Mouse (Mus musculus) neural tube, postnatal 0 days (tissue): ENCODE data around the gene Tmem203. TPM values are rescaled to one million over a fixed set of nuclear protein-coding genes. Genes with fewer than 3 reads are reported as not detected.

Source experiments
- polyA plus RNA-seq: library from polyadenylated mRNA; unstranded; fragments of >200 nt; fragmentation: Nextera tagmentation; extraction: Ambion mirVana; gene quantifications from 2 replicates; pipeline ENCODE4 v1.2.1, GENCODE M21; 2015

Tmem203 gene
- 23.8 and 25.9 TPM in 2 replicates for polyA plus RNA-seq

GRCm38 (mm10) chr2:25255284-25255779 is at the start of gene Tmem203:
Gene Tmem203 (plus strand): TSS chr2:25255439.

DNA sequence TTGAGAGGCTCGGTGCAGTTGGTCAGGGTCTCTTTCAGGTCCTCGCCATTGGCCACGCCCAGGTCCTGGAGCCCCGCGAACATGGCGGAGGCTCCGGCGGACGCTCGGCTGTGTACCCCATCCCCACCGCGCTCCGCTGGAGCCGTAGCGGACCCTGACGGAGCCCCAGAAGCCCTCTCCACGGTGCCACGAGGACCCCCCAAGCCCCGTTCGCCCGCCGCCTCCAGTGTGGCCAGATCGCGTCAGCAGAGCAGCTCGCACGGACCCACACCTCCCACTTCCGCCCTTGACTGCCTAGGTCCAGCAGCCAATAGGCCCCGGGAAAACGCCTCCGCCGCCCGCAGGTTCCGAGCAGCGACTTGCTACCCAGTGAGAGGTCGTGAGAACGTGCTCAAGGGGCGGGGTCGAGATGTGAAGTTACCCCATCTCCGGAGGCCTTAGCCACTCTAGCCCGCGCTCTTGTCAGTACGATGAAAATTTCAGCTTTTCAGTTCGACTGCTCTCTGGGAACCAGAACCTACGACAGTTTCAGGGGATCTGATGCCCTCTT is 44.0 kb upstream of the Tmem203 start, which contains the start of gene Nelfb:
Nelfb (minus strand) TSS at position 369 of the 550 bp plus-strand sequence.

GRCm38 (mm10) chr2:25214444-25214843 is 40.8 kb upstream of the Tmem203 start, which contains the start of gene Stpg3:
Gene Stpg3 (minus strand): TSS chr2:25214637.

DNA sequence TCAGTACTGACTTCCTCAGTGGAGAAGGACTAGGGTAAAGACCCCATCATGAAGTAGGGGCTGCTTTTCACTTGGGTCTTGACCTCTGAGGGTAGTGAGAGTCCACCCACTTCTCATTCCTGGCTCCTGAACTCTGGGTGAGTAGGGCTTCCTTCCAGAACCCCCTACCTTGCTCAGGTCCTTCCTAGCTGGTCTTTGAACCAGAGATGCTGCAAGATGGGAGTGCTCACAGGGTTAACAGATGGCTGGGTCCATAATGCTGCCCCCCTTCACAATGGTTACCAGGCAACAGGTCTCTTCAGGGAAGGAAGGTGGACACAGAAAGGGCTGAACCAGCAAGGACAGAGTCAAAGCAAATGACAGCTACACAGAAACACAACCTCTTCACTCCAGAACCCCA is 36.8 kb upstream of the Tmem203 start, which contains the start of gene Fam166a:
Fam166a (plus strand) TSS at position 301 of the 400 bp plus-strand sequence.

GRCm38 (mm10) chr2:25224492-25224765 is 30.8 kb upstream of the Tmem203 start, which contains the start of gene Tubb4b:
Gene Tubb4b (minus strand): TSS chr2:25224702.

DNA sequence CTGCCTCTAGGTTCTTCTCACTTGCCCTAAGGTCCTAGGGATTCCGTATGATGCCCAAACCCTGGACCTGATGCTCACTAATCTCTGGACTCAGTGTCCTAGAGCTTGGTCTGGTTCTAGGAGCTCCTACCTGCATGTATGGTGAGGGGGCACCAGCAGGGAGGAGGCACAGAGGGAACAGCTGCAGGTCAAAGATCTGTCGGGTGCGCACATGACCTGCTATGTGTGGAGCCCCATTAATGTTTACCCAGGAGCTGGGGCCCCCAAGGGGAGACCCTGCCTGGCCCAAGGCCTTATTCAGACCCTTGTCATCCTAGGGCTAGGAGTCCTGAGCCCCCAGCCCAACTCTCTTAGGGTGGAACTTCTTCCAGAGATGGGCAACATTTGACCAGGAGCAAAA is 21.2 kb upstream of the Tmem203 start, which contains the start of gene Slc34a3:
Slc34a3 (minus strand) TSS at position 315 of the 400 bp plus-strand sequence.

GRCm38 (mm10) chr2:25236614-25237013 is 18.6 kb upstream of the Tmem203 start, which contains the start of gene Rnf224:
Gene Rnf224 (minus strand): TSS chr2:25236787.

DNA sequence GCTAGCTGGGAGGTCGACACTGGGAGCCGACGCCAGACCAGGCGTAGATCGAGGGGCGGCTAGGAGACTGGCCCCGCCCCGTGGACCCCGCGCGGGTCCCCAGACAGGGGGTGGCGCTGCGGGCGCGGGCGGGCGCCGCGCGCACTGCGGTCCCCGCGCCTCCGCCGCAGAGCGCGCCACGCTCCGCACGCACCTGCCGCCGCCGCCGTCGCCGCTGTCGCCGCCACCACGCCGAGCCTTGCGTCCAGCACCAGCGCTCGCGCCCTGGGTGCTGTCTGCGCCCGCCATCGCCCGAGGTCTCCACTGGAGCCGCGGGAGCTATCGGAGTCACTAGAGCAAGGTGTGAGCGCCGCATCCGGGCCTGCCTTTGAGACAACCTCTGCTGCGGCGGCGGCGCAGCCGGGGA is 13.1 kb upstream of the Tmem203 start, which contains the start of the genes Rnf208 and Cysrt1:
Rnf208 (plus strand) TSS at position 155 of the 406 bp plus-strand sequence.
Cysrt1 (minus strand) TSS at position 352 of the 406 bp plus-strand sequence.

DNA sequence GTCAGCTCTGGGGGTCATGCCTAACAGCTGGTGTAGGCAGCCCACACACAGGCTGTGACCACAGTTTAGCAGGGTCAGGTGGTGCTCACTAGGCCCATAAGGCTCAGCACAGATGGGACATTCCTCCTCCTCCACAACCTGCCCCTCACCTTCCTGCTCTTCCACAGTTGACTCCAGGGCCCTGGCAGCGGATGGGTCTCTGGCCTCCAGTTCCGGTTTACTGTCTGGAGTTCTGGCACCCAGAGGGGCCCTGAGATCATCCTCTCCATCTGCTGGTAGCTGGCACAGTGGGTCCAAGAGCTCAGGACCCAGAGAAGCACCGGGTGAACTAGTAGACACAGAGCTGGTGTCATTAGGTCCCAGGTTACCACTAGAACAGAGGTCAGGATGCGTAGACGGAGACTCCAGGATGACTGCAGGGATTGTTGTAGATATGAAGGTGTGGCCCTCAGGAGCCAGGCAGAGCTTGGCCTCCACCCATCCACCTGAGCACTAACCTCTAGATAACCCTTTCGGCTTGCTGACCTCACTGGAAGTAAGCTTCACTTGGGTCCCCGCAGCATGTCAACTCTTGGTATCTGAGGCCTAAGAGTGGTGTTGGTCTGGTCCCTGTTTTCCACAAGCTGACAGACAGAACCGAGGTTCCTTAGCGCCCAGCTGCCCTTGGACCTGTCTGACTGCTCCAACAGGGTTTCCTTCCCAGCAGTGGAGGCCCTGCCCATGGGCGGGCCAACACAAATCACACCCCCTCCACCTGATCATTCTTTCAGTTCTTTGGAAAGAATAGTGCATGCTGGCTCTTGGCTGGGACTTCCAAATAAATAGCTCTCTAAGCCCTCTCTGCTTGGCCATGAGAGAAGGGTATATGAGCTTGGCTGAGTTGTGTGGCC is 8.8 kb upstream of the Tmem203 start, which contains the start of gene AL732309.1:
AL732309.1 (minus strand) TSS at position 681 of the 890 bp plus-strand sequence.

GRCm38 (mm10) chr2:25262291-25262767 is 7.1 kb downstream of the Tmem203 start, which contains the start of gene Tprn:
Gene Tprn (plus strand): TSS chr2:25262618.

DNA sequence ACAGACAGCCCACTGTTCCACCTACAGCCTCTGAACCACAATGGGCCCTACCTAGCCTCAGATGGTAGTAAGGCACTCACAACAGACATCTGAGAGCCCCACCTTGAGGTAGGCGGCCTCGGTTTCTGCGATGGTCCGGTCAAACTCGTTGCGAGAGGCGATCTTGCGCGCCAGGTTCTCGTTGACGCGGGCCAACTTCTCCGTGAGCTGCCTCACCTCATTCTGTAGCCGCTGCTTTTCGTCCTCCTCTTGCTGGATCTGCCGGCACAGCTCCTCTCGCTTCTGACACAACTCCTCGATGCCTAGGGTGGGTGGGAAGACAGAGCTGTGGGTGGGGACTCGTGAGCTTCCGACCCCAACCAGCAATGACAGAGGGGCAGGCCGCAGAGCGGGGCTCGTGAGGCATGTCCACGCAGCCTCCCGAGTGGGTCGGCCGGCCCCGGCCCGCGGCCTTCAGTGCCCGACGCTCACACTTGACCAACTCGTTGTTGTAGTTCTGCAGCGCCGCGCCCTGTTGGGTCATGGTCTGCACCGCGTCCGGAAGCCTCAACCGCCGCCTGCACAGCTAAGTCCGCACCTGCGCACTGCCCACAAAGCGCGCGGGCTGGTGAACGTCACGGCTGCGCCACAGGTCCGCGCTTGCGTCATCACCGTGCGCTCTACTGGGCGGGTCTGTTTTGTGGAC is 16.7 kb downstream of the Tmem203 start, which contains the start of the genes Ssna1 and Anapc2:
Ssna1 (minus strand) TSS at position 612 of the 685 bp plus-strand sequence.
Anapc2 (plus strand) TSS at position 652 of the 685 bp plus-strand sequence.

DNA sequence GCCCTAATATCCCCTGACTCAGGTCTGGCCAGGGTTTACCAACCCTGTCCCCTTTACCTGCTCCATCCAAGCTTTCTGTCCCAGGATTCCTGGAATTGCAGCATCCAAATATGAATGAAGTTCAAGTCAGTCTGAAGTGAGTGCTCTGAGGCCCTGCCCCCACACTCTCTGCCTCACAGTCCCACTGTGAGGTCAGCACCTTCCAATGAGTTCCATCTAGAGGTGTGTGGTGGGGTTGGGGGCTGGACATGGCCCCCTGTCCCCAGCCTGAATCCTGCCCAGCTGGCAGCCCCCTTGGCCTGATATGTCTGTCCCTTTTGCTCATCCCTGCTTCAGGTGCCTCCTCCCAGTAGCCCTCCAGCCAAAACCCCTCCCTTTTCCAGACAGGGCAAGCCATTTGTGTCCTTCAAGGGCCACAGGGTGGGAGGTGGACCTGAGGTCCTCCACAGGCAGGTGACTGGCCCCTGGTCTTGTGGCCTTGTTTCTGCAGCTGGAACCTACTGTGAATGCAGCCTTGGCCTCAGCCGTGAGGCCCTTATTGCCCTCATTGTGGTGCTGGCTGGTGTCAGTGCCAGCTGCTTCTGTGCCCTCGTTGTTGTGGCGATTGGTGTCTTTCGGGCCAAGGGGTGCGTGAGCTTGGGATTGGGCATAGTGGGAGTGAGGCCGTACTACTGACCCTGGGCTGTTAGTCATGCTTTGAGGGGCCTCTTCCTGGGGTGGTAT is 32.8 kb downstream of the Tmem203 start, which contains the start of gene Tmem210:
Tmem210 (plus strand) TSS at position 219 of the 723 bp plus-strand sequence.

GRCm38 (mm10) chr2:25289651-25290050 is 34.4 kb downstream of the Tmem203 start, which contains the start of gene Lrrc26:
Gene Lrrc26 (plus strand): TSS chr2:25289915.

Other genes with a start within 250 kb of the Tmem203 start
- gene Nsmf, start 201.1 kb upstream of the Tmem203 start, polyA plus RNA-seq: 160 and 185 TPM in 2 replicates
- not detected in 2 replicates for gene Entpd8, start 175.1 kb upstream of the Tmem203 start, polyA plus RNA-seq
- gene Noxa1, start 160.3 kb upstream of the Tmem203 start, polyA plus RNA-seq: not detected in 2 replicates
- gene Nrarp, start 74.7 kb upstream of the Tmem203 start, polyA plus RNA-seq: 15.8 TPM in 2 replicates
- 1.7 and 2.2 TPM in 2 replicates for gene Tor4a, start 58.6 kb upstream of the Tmem203 start, polyA plus RNA-seq
- gene Nelfb, start 44.0 kb upstream of the Tmem203 start, polyA plus RNA-seq: 73.6 and 78.9 TPM in 2 replicates
- gene Stpg3, start 40.8 kb upstream of the Tmem203 start, polyA plus RNA-seq: 0.12 TPM in 1 of 2 replicates, not detected in the other
- 0.53 TPM in 1 of 2 replicates, not detected in the other for gene Fam166a, start 36.7 kb upstream of the Tmem203 start, polyA plus RNA-seq
- 538 and 555 TPM in 2 replicates for gene Tubb4b, start 30.7 kb upstream of the Tmem203 start, polyA plus RNA-seq
- not detected in 2 replicates for gene Slc34a3, start 21.1 kb upstream of the Tmem203 start, polyA plus RNA-seq
- gene Rnf224, start 18.7 kb upstream of the Tmem203 start, polyA plus RNA-seq: not detected in 2 replicates
- gene Rnf208, start 13.2 kb upstream of the Tmem203 start, polyA plus RNA-seq: 233 and 275 TPM in 2 replicates
- 0.18 TPM in 1 of 2 replicates, not detected in the other for gene Cysrt1, start 13.0 kb upstream of the Tmem203 start, polyA plus RNA-seq
- 2.6 and 3.2 TPM in 2 replicates for gene AL732309.1, start 8.6 kb upstream of the Tmem203 start, polyA plus RNA-seq
- gene Tprn, start 7.2 kb downstream of the Tmem203 start, polyA plus RNA-seq: 15.4 and 16.4 TPM in 2 replicates
- gene Ssna1, start 17.0 kb downstream of the Tmem203 start, polyA plus RNA-seq: 166 and 169 TPM in 2 replicates
- 86.3 and 90.8 TPM in 2 replicates for gene Anapc2, start 17.0 kb downstream of the Tmem203 start, polyA plus RNA-seq
- 0.34 TPM in 1 of 2 replicates, not detected in the other for gene Tmem210, start 32.7 kb downstream of the Tmem203 start, polyA plus RNA-seq
- gene Lrrc26, start 34.5 kb downstream of the Tmem203 start, polyA plus RNA-seq: 0.13 and 0.38 TPM in 2 replicates
- 89.6 and 112 TPM in 2 replicates for gene Grin1, start 63.7 kb downstream of the Tmem203 start, polyA plus RNA-seq
- gene Man1b1, start 76.9 kb downstream of the Tmem203 start, polyA plus RNA-seq: 46.6 and 48.4 TPM in 2 replicates
- 20.6 and 20.9 TPM in 2 replicates for gene Dpp7, start 100.9 kb downstream of the Tmem203 start, polyA plus RNA-seq
- gene Uap1l1, start 110.2 kb downstream of the Tmem203 start, polyA plus RNA-seq: 19.7 and 22.7 TPM in 2 replicates
- 16.8 and 18.2 TPM in 2 replicates for gene Sapcd2, start 116.9 kb downstream of the Tmem203 start, polyA plus RNA-seq
- 15.6 and 17.4 TPM in 2 replicates for gene Entpd2, start 140.4 kb downstream of the Tmem203 start, polyA plus RNA-seq
- 405 and 457 TPM in 2 replicates for gene Npdc1, start 143.9 kb downstream of the Tmem203 start, polyA plus RNA-seq
- 0.30 and 0.41 TPM in 2 replicates for gene Fut7, start 167.8 kb downstream of the Tmem203 start, polyA plus RNA-seq
- gene Abca2, start 173.3 kb downstream of the Tmem203 start, polyA plus RNA-seq: 11.5 and 17.0 TPM in 2 replicates
- 1.3 and 1.8 TPM in 2 replicates for gene Clic3, start 201.4 kb downstream of the Tmem203 start, polyA plus RNA-seq
- 131 and 140 TPM in 2 replicates for gene Paxx, start 205.7 kb downstream of the Tmem203 start, polyA plus RNA-seq
- 1,109 and 2,669 TPM in 2 replicates for gene Ptgds, start 214.6 kb downstream of the Tmem203 start, polyA plus RNA-seq
- not detected in 2 replicates for gene Lcn12, start 238.5 kb downstream of the Tmem203 start, polyA plus RNA-seq
- gene Fbxw5, start 245.3 kb downstream of the Tmem203 start, polyA plus RNA-seq: 103 and 115 TPM in 2 replicates
- gene C8g, start 246.3 kb downstream of the Tmem203 start, polyA plus RNA-seq: 6.2 TPM in 2 replicates